Mouse (Mus musculus): ENCODE measurements around the gene Rapgef3. TPM values are rescaled to one million over a fixed set of nuclear protein-coding genes. Genes with fewer than 3 reads are reported as not detected.
A peak's percentile ranks its signal among the peaks of the same experiment; 100 is the strongest.

Gene Rapgef3
- polyA plus RNA-seq, 1 experiment from 2014 or later = 26.3 TPM

DNA sequence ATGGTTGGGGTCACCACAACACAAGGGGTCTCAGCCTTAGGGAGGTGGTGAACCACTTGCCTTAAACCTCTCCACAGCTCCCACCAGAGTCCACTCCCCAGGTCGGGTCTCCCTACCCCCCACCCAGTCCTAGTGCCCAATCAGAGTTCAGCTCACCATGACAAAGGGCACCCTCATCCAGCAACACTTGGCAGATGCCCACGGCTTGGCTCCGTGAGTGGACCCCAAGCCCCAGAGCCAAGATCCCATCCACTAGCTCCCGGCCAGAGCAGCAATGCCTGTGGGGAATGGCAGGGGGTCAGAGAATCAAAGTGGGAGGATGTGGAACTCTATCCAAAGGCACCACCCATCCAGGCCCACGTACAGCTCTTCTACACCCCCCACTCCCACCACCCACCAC, 6.8 kb downstream of the Rapgef3 start:
- Histone ChIP-seq H3K27ac (ENCODE audit: low read length) (no peak overlapping the region), H3K9ac (ENCODE audit: low read length) (no peak overlapping the region), H3K27me3 (ENCODE audit: control insufficient read depth, insufficient read depth, low read length) (no peaks in the 10 kb centered on the region), H3K4me2 (ENCODE audit: low read depth, low read length) (no peak overlapping the region), H3K4me3 (ENCODE audit: low read length) (no peak overlapping the region), H3K4me1 (ENCODE audit: control insufficient read depth, insufficient read depth, low read length) (peaks cover 8% of the 10 kb centered on the region), H3K36me3 (ENCODE audit: control insufficient read depth, insufficient read depth) (no peaks in the 10 kb centered on the region; the same call in 1 of the 2 replicates), H3K9me3 (replicated peaks; ENCODE audit: control insufficient read depth, low read length) (no peaks in the 10 kb centered on the region)
- ATAC-seq (replicated peaks; ENCODE audit: extremely low read depth, insufficient read depth, low FRiP score) = no peak
- 58% methylated on average over 5 of the region's 5 CpGs for WGBS

DNA sequence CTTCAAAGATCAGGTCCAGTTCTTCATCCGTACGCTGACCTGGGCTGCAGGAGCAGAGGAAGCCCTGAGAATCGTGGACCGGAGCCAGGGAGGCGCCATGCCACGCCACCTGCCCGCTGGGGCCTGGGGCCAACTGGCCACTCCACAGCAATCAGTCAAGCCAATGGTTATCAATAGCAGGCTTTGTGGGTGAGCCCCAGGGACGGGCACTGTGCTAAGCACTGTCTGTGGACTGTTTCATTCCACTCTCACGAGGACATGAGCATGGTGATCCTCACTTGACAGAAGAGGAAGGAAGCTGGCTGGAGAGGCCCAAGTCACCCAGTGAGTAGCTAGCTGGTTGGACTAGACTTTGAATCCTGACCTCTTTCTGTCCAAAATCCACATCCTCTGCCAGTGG, 7.8 kb downstream of the Rapgef3 start:
- H3K27ac ChIP-seq (ENCODE audit: low read length) = no peak overlapping the region
- no peaks in the 10 kb centered on the region for H3K9me3 ChIP-seq (replicated peaks; ENCODE audit: control insufficient read depth, low read length)
- ATAC-seq (replicated peaks; ENCODE audit: extremely low read depth, insufficient read depth, low FRiP score) = no peak
- H3K36me3 ChIP-seq (ENCODE audit: control insufficient read depth, insufficient read depth) = no peaks in the 10 kb centered on the region; the same call in 1 of the 2 replicates
- H3K4me3 ChIP-seq (ENCODE audit: low read length) = no peak overlapping the region
- 84% methylated on average over 9 of the region's 9 CpGs for WGBS
- H3K4me1 ChIP-seq (ENCODE audit: control insufficient read depth, insufficient read depth, low read length) = peaks cover 10% of the 10 kb centered on the region
- no peak overlapping the region for H3K4me2 ChIP-seq (ENCODE audit: low read depth, low read length)
- no peaks in the 10 kb centered on the region for H3K27me3 ChIP-seq (ENCODE audit: control insufficient read depth, insufficient read depth, low read length)
- H3K9ac ChIP-seq (ENCODE audit: low read length) = no peak overlapping the region

DNA sequence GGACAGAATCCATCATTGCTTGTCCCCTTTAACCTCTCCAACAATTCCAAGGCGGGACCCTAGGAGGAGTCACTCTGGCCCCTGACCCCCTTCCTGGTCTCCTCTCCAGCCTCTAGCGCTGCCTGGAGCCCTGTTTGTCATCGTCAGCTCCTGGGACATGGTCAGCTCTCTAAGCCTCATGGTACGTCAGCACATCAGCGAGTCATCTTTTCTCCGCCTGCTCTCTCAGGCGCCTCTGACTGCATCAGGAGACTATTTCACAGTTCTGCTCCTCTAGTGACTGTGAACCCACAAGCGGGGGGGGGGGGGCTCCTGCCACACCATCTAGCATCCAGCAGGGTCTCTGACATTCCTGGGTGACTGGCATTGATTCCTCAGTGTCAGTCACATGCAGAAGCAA, 12.4 kb downstream of the Rapgef3 start:
- Histone ChIP-seq H3K4me2 (ENCODE audit: low read depth, low read length) (no peak overlapping the region), H3K36me3 (ENCODE audit: control insufficient read depth, insufficient read depth) (no peaks in the 10 kb centered on the region; the same call in 1 of the 2 replicates), H3K27ac (ENCODE audit: low read length) (no peak overlapping the region), H3K27me3 (ENCODE audit: control insufficient read depth, insufficient read depth, low read length) (no peaks in the 10 kb centered on the region), H3K4me3 (ENCODE audit: low read length) (no peak overlapping the region), H3K4me1 (ENCODE audit: control insufficient read depth, insufficient read depth, low read length) (peaks cover 25% of the 10 kb centered on the region), H3K9ac (ENCODE audit: low read length) (no peak overlapping the region), H3K9me3 (replicated peaks; ENCODE audit: control insufficient read depth, low read length) (no peaks in the 10 kb centered on the region)
- WGBS = 41% methylated on average over 8 of the region's 8 CpGs
- no peak for ATAC-seq (replicated peaks; ENCODE audit: extremely low read depth, insufficient read depth, low FRiP score)

DNA sequence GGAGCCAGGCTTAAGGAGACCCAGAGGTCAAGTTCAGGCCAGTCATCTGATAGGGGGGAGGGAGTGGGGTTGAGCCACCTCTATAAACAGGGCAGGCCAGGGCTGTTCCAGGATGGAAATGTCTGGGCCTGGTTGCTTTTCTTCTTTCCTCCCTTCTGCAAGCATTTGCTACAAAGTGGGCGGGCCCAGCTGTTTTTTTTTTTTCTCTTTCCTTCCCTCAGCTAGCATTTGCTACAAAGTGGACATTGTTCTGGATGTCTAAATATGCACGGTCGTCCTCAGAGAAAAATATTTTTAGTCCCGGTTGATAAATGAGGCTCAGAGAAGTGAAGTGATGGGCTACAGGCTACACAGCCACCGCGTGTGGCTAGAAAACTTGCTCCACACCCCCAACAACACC, 13.3 kb downstream of the Rapgef3 start:
- ATAC-seq (replicated peaks; ENCODE audit: extremely low read depth, insufficient read depth, low FRiP score) = no peak
- 34% methylated on average over 6 of the region's 6 CpGs for WGBS
- Histone ChIP-seq H3K4me1 (ENCODE audit: control insufficient read depth, insufficient read depth, low read length) (peaks cover 33% of the 10 kb centered on the region), H3K9me3 (replicated peaks; ENCODE audit: control insufficient read depth, low read length) (no peaks in the 10 kb centered on the region), H3K27me3 (ENCODE audit: control insufficient read depth, insufficient read depth, low read length) (no peaks in the 10 kb centered on the region), H3K36me3 (ENCODE audit: control insufficient read depth, insufficient read depth) (no peaks in the 10 kb centered on the region; the same call in 1 of the 2 replicates), H3K27ac (ENCODE audit: low read length) (no peak overlapping the region; the same call in 1 of the 2 replicates), H3K4me2 (ENCODE audit: low read depth, low read length) (no peak overlapping the region), H3K9ac (ENCODE audit: low read length) (peak overlapping the region; percentile 23; the same call in 1 of the 2 replicates), H3K4me3 (ENCODE audit: low read length) (no peak overlapping the region)

DNA sequence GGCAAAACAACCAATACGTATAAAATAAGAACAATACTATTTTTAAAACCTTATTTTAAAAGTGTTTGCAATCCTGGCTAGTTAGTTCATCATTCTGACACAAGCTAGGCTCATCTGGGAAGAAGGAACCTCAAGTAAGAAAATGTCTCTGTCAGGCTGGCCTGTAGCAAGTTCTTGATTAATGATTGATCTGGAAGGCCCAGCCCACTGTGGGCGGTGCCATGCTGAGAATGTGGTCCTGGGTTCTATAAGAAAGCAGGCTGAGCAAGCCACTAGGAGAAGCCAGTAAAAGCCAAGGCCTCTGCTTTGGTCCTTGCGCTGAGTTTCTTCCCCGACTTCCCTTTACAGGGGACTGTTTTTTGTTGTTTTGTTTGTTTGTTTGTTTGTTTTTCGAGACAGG, 15.3 kb downstream of the Rapgef3 start:
- Histone ChIP-seq H3K9me3 (replicated peaks; ENCODE audit: control insufficient read depth, low read length) (no peaks in the 10 kb centered on the region), H3K9ac (ENCODE audit: low read length) (no peak overlapping the region), H3K27me3 (ENCODE audit: control insufficient read depth, insufficient read depth, low read length) (no peaks in the 10 kb centered on the region), H3K27ac (ENCODE audit: low read length) (no peak overlapping the region), H3K36me3 (ENCODE audit: control insufficient read depth, insufficient read depth) (no peaks in the 10 kb centered on the region; the same call in 1 of the 2 replicates), H3K4me1 (ENCODE audit: control insufficient read depth, insufficient read depth, low read length) (peaks cover 46% of the 10 kb centered on the region), H3K4me3 (ENCODE audit: low read length) (no peak overlapping the region), H3K4me2 (ENCODE audit: low read depth, low read length) (no peak overlapping the region)
- ATAC-seq (replicated peaks; ENCODE audit: extremely low read depth, insufficient read depth, low FRiP score) = no peak
- WGBS = 89% methylated on average over 5 of the region's 5 CpGs

DNA sequence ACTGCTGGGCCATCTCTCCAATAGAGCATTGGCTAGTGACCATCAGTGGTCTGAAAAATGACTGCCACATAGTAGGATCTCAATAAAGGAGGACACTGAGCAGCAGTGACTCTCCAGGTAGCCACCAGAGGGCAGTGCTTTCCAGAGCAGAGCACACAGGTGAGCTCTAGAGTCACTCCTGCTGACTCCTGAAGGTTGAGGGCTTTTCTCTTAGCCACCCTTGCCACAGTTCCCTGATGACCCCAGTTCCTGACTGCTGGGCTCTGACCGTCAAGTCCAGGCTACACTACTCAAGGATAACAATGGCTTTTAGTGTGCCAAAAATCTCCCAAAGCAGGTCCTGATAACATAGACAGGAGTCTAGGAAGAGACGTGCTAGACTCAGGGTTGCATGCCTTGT, 16.1 kb downstream of the Rapgef3 start:
- no peak overlapping the region for H3K9ac ChIP-seq (ENCODE audit: low read length)
- no peaks in the 10 kb centered on the region for H3K27me3 ChIP-seq (ENCODE audit: control insufficient read depth, insufficient read depth, low read length)
- H3K36me3 ChIP-seq (ENCODE audit: control insufficient read depth, insufficient read depth) = no peaks in the 10 kb centered on the region
- WGBS = 45% methylated on average over 2 of the region's 2 CpGs
- no peak overlapping the region for H3K4me3 ChIP-seq (ENCODE audit: low read length)
- H3K4me2 ChIP-seq (ENCODE audit: low read depth, low read length) = no peak overlapping the region
- no peaks in the 10 kb centered on the region for H3K9me3 ChIP-seq (replicated peaks; ENCODE audit: control insufficient read depth, low read length)
- no peak for ATAC-seq (replicated peaks; ENCODE audit: extremely low read depth, insufficient read depth, low FRiP score)
- no peak overlapping the region for H3K27ac ChIP-seq (ENCODE audit: low read length)
- peaks cover 46% of the 10 kb centered on the region for H3K4me1 ChIP-seq (ENCODE audit: control insufficient read depth, insufficient read depth, low read length)

DNA sequence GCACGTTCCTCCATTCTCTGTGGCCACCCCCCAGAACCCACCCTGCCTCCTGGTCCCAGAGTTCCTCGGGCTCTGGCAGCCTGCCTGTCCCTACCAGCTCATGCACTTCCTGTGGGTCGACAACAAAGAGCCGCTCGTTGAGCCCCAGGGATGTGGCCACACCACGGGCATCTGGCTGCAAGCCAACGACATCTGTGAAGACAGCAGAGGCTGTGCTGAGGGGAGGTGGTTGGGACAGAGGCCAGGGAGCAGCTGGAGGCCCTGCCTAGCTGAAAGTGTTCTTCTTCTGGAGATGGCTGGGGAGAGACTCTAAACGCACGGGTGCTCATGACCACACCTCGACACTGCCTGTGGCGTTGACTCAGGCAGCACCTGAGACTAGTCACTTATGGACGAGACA, 17.1 kb downstream of the Rapgef3 start:
- 4% methylated on average over 12 of the region's 12 CpGs for WGBS
- peak; percentile 83 for ATAC-seq (replicated peaks; ENCODE audit: extremely low read depth, insufficient read depth, low FRiP score)
- Histone ChIP-seq H3K36me3 (ENCODE audit: control insufficient read depth, insufficient read depth) (no peaks in the 10 kb centered on the region), H3K4me1 (ENCODE audit: control insufficient read depth, insufficient read depth, low read length) (peaks cover 46% of the 10 kb centered on the region), H3K27ac (ENCODE audit: low read length) (peak overlapping the region; percentile 78), H3K4me3 (ENCODE audit: low read length) (no peak overlapping the region), H3K4me2 (ENCODE audit: low read depth, low read length) (peak overlapping the region; percentile 25; the same call in 1 of the 2 replicates), H3K9ac (ENCODE audit: low read length) (peak overlapping the region; percentile 44; the same call in 1 of the 2 replicates), H3K27me3 (ENCODE audit: control insufficient read depth, insufficient read depth, low read length) (no peaks in the 10 kb centered on the region), H3K9me3 (replicated peaks; ENCODE audit: control insufficient read depth, low read length) (no peaks in the 10 kb centered on the region)

DNA sequence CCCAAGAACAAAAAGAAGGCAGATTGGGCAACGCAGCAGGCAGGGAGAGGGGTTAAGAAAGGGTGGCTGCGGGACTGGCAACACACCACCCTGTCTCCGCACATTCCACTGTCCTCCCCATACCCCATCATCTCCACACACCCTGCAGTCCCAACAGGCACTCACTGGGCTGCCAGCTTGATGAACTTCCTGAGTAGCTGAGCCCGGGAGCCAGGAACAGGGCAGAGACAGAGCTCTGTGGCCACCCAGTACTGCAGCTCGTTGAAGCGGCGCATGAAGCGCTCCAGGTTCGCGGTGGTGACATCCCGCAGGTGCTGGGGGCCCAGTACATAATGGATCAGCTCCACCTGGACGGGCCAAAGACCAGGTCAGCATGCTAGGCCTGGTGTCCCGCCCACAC, 17.9 kb downstream of the Rapgef3 start:
- Histone ChIP-seq H3K27ac (ENCODE audit: low read length) (peak overlapping the region; percentile 78), H3K9me3 (replicated peaks; ENCODE audit: control insufficient read depth, low read length) (no peaks in the 10 kb centered on the region), H3K36me3 (ENCODE audit: control insufficient read depth, insufficient read depth) (no peaks in the 10 kb centered on the region), H3K9ac (ENCODE audit: low read length) (peak overlapping the region; percentile 44), H3K4me3 (ENCODE audit: low read length) (peak overlapping the region; percentile 20; the same call in 1 of the 2 replicates), H3K4me2 (ENCODE audit: low read depth, low read length) (peak overlapping the region; percentile 25), H3K4me1 (ENCODE audit: control insufficient read depth, insufficient read depth, low read length) (peaks cover 46% of the 10 kb centered on the region), H3K27me3 (ENCODE audit: control insufficient read depth, insufficient read depth, low read length) (no peaks in the 10 kb centered on the region)
- ATAC-seq (replicated peaks; ENCODE audit: extremely low read depth, insufficient read depth, low FRiP score) = no peak
- WGBS = 80% methylated on average over 13 of the region's 13 CpGs

DNA sequence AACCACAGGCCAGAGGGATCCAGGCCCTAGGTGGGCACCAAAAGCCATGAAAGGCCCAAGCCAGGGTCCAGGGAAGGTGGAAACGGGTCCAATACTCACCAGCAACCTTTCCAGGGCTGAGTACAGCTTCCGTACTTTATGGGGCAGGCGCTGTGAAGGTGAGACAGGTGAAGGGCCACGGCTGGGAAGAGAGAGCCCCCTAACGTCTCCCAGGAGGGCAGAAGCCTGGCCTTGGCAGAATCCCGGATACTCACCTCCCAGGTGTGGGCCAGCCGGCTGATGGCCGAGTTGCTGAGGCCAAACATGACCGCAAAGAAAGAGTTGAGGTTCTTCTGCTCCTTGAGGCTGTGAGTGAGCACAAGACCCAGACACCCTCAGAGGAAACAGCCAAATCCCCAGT, 18.4 kb downstream of the Rapgef3 start:
- H3K9ac ChIP-seq (ENCODE audit: low read length) = peak overlapping the region; percentile 44; the same call in 1 of the 2 replicates
- no peaks in the 10 kb centered on the region for H3K36me3 ChIP-seq (ENCODE audit: control insufficient read depth, insufficient read depth)
- H3K4me1 ChIP-seq (ENCODE audit: control insufficient read depth, insufficient read depth, low read length) = peaks cover 42% of the 10 kb centered on the region
- no peak overlapping the region for H3K27ac ChIP-seq (ENCODE audit: low read length)
- H3K4me3 ChIP-seq (ENCODE audit: low read length) = peak overlapping the region; percentile 12; the same call in 1 of the 2 replicates
- WGBS = 87% methylated on average over 9 of the region's 9 CpGs
- H3K4me2 ChIP-seq (ENCODE audit: low read depth, low read length) = peak overlapping the region; percentile 28
- ATAC-seq (replicated peaks; ENCODE audit: extremely low read depth, insufficient read depth, low FRiP score) = no peak
- no peaks in the 10 kb centered on the region for H3K27me3 ChIP-seq (ENCODE audit: control insufficient read depth, insufficient read depth, low read length)
- no peaks in the 10 kb centered on the region for H3K9me3 ChIP-seq (replicated peaks; ENCODE audit: control insufficient read depth, low read length)

Data from heart, embryonic 16.5 days (tissue).